ENCODE assay signal across 8 mouse cellular contexts in the genomic region with DNA sequence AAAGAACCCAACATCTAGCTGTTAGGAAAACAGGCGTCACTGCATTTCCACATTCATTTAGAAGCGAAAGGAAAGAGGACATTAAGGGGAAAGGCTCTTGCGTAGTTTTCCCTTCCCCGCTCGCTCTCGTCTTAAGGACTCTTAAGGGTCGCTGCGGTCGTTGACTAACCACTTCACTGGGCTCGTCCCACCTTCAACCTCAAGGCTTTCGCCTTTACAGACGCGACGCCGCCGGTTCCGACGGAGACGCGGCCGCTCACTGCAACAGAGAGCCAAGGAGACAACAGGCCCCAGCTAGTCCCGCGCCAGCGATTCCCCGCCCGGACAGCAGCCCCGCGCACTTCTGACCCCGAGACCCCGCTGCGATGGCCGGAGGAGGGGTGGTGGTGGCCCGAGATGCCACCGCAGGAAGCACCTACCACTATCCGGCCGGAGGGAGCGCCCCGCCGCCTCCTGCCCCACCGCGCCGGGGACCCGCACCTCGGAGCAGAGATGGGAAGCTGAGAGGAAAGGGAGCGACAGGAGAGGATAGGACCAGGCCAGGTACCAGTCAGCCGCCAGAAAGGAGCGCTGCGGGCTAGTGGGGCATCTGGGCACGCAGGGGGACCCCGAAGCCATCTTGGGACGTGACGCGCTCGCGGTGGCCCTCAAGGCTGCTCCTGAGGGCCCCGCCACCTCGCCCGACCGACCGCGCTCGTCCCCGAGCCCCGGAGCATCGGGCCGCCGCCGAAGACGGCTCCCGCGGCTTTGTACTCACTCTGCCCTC. TPM values are rescaled to one million over a fixed set of nuclear protein-coding genes. Genes with fewer than 3 reads are reported as not detected.
DNase-seq lines count a peak whose midpoint lies in the region; ATAC-seq and TF ChIP-seq lines count a peak whose summit lies in the region.

No protein-coding gene starts in this region.

- no peak for TF ChIP-seq CTCF in lung, adult 2 months (IDR thresholded peaks at IDR 0.05; ENCODE audit: insufficient read depth, low read length)

- ATAC-seq in heart, embryonic 12.5 days (ENCODE audit: insufficient number of reproducible peaks, low FRiP score) = peak; percentile 68
- ATAC-seq in neural tube, embryonic 12.5 days (ENCODE audit: low FRiP score, low read depth) = peak; percentile 85

- H3K4me3 ChIP-seq in heart, embryonic 12.5 days = peak overlapping the region; percentile 81
- H3K4me3 ChIP-seq in lung, adult 2 months (replicated peaks; ENCODE audit: extremely low read depth, low read depth, low read length) = peak overlapping the region; percentile 87
- H3K4me3 ChIP-seq in neural tube, embryonic 12.5 days = peak overlapping the region; percentile 99

- peak overlapping the region; percentile 75 for H3K4me2 ChIP-seq in heart, embryonic 12.5 days
- peak overlapping the region; percentile 73 for H3K4me2 ChIP-seq in neural tube, embryonic 12.5 days (replicated peaks)

- no peaks in the 10 kb centered on the region for H3K36me3 ChIP-seq in heart, embryonic 12.5 days
- H3K36me3 ChIP-seq in neural tube, embryonic 12.5 days = peaks cover 2% of the 10 kb centered on the region; the same call in 1 of the 2 replicates

- peak; percentile 61; the same call in 1 of the 2 replicates for TF ChIP-seq POLR2A in lung, adult 2 months (IDR thresholded peaks at IDR 0.05; ENCODE audit: borderline replicate concordance, extremely low read depth, low read depth, low read length)

- peaks cover 23% of the 10 kb centered on the region for H3K4me1 ChIP-seq in heart, embryonic 12.5 days (replicated peaks)
- H3K4me1 ChIP-seq in lung, adult 2 months (ENCODE audit: control insufficient read depth, insufficient read depth, low read length) = peaks cover 10% of the 10 kb centered on the region
- H3K4me1 ChIP-seq in neural tube, embryonic 12.5 days = peaks cover 21% of the 10 kb centered on the region

- peak; percentile 61 for DNase-seq in 3T3-L1 (ENCODE audit: low read depth, low spot score)
- peak; percentile 65 for DNase-seq in NIH3T3 (ENCODE audit: low read depth)
- DNase-seq in embryo, embryonic 9.5 days (ENCODE audit: extremely low spot score) = peak; percentile 66
- peak; percentile 70 for DNase-seq in kidney, postnatal 10 days
- peak; percentile 78 for DNase-seq in lung, adult 2 months
- DNase-seq in testis, postnatal 10 days (ENCODE audit: low spot score) = peak; percentile 69

- no peaks in the 10 kb centered on the region for H3K27me3 ChIP-seq in heart, embryonic 12.5 days (replicated peaks)
- H3K27me3 ChIP-seq in neural tube, embryonic 12.5 days (replicated peaks) = no peaks in the 10 kb centered on the region

- no peaks in the 10 kb centered on the region for H3K9me3 ChIP-seq in heart, embryonic 12.5 days (replicated peaks)
- no peaks in the 10 kb centered on the region for H3K9me3 ChIP-seq in neural tube, embryonic 12.5 days

- peak overlapping the region; percentile 97 for H3K9ac ChIP-seq in heart, embryonic 12.5 days
- H3K9ac ChIP-seq in neural tube, embryonic 12.5 days = peak overlapping the region; percentile 100

- WGBS in heart, embryonic 12.5 days = under 1% methylated on average over 71 of the region's 71 CpGs
- WGBS in lung, adult 2 months = under 1% methylated on average over 71 of the region's 71 CpGs
- under 1% methylated on average over 71 of the region's 71 CpGs for WGBS in neural tube, embryonic 12.5 days

- peak overlapping the region; percentile 98 for H3K27ac ChIP-seq in heart, embryonic 12.5 days (ENCODE audit: poor library complexity, severe bottlenecking)
- peak overlapping the region; percentile 97 for H3K27ac ChIP-seq in neural tube, embryonic 12.5 days

RNA-seq across cellular contexts. Expression of a gene that starts 0.6 kb away (rescaled TPM):
- polyA plus RNA-seq in heart, embryonic 12.5 days (2016; fragmentation: Nextera tagmentation; extraction: Ambion mirVana) = 72.2 and 72.5 TPM in 2 replicates
- polyA plus RNA-seq in lung, adult 2 months (2012; rRNA removed) = 30.8 and 41.0 TPM in 2 replicates
- 152 and 166 TPM in 2 replicates for polyA plus RNA-seq in neural tube, embryonic 12.5 days (2016; fragmentation: Nextera tagmentation; extraction: Ambion mirVana)

RNA-seq across cellular contexts. Expression of a gene that starts 48.5 kb away (rescaled TPM):
- polyA plus RNA-seq in heart, embryonic 12.5 days (2016; fragmentation: Nextera tagmentation; extraction: Ambion mirVana) = 68.6 and 69.2 TPM in 2 replicates
- 0.03 and 0.07 TPM in 2 replicates for polyA plus RNA-seq in lung, adult 2 months (2012; rRNA removed)
- 94.0 and 95.9 TPM in 2 replicates for polyA plus RNA-seq in neural tube, embryonic 12.5 days (2016; fragmentation: Nextera tagmentation; extraction: Ambion mirVana)

RNA-seq across cellular contexts. Expression of a gene that starts 55.8 kb away (rescaled TPM):
- 7.4 and 8.1 TPM in 2 replicates for polyA plus RNA-seq in heart, embryonic 12.5 days (2016; fragmentation: Nextera tagmentation; extraction: Ambion mirVana)
- 5.0 and 5.7 TPM in 2 replicates for polyA plus RNA-seq in lung, adult 2 months (2012; rRNA removed)
- polyA plus RNA-seq in neural tube, embryonic 12.5 days (2016; fragmentation: Nextera tagmentation; extraction: Ambion mirVana) = 6.5 and 7.0 TPM in 2 replicates

Comparison
In these comparisons a context has a peak if more than half of its experiments do, and no peak if none do; other contexts are left out.
1. Peak in every context shown above with its lines: DNase-seq, ATAC-seq, H3K4me3 ChIP-seq and H3K27ac ChIP-seq.
2. RNA of a gene that starts 48.5 kb away (polyA plus RNA-seq): 94.0 to 95.9 TPM in neural tube, embryonic 12.5 days and 68.6 to 69.2 TPM in heart, embryonic 12.5 days; 0.03 to 0.07 TPM in lung, adult 2 months; every median in the first group is over 10 times any median in the second.